Mouse (Mus musculus): Measurements from ENCODE around the gene Spata6.

The Spata6 gene

GRCm38 (mm10) chr4:111719776-111720661 lies at the start of gene Spata6:
TSS of gene Spata6 (plus strand) at chr4:111719984.
- peak; percentile 93 for DNase-seq (ENCODE audit: low spot score)

GRCm38 (mm10) chr4:111670566-111671421 lies 49.0 kb upstream of the Spata6 start:
- no peak for DNase-seq (ENCODE audit: low spot score)

GRCm38 (mm10) chr4:111671440-111671839 lies 48.3 kb upstream of the Spata6 start:
- DNase-seq (ENCODE audit: low spot score), result no peak

- DNase-seq (ENCODE audit: low spot score), result no peak
Observed at GRCm38 (mm10) chr4:111673904-111674303, 45.9 kb upstream of the Spata6 start.

- no peak for DNase-seq (ENCODE audit: low spot score)
Observed at GRCm38 (mm10) chr4:111681926-111682325, 37.9 kb upstream of the Spata6 start.

- no peak for DNase-seq (ENCODE audit: low spot score)
Observed at GRCm38 (mm10) chr4:111682793-111683192, 37.0 kb upstream of the Spata6 start.

GRCm38 (mm10) chr4:111683843-111684242 lies 35.9 kb upstream of the Spata6 start:
- no peak for DNase-seq (ENCODE audit: low spot score)

- DNase-seq (ENCODE audit: low spot score), result no peak
Observed at GRCm38 (mm10) chr4:111685951-111686350, 33.8 kb upstream of the Spata6 start.

- DNase-seq (ENCODE audit: low spot score), result peak; percentile 26
Observed at GRCm38 (mm10) chr4:111686951-111687350, 32.8 kb upstream of the Spata6 start.

GRCm38 (mm10) chr4:111687613-111688012 lies 32.2 kb upstream of the Spata6 start:
- DNase-seq (ENCODE audit: low spot score), result peak; percentile 73

GRCm38 (mm10) chr4:111691057-111691543 lies 28.7 kb upstream of the Spata6 start:
- no peak for DNase-seq (ENCODE audit: low spot score)

GRCm38 (mm10) chr4:111701381-111701780 lies 18.4 kb upstream of the Spata6 start:
- DNase-seq (ENCODE audit: low spot score), result no peak

- DNase-seq (ENCODE audit: low spot score), result no peak
Observed at GRCm38 (mm10) chr4:111704126-111704525, 15.7 kb upstream of the Spata6 start.

GRCm38 (mm10) chr4:111704975-111705374 lies 14.8 kb upstream of the Spata6 start:
- no peak for DNase-seq (ENCODE audit: low spot score)

- peak; percentile 21 for DNase-seq (ENCODE audit: low spot score)
Observed at GRCm38 (mm10) chr4:111719296-111719695, 488 bp upstream of the Spata6 start.

- no peak for DNase-seq (ENCODE audit: low spot score)
Observed at GRCm38 (mm10) chr4:111720662-111721003, 849 bp downstream of the Spata6 start.

GRCm38 (mm10) chr4:111721121-111721840 lies 1.5 kb downstream of the Spata6 start:
- peak; percentile 27 for DNase-seq (ENCODE audit: low spot score)

GRCm38 (mm10) chr4:111737551-111737950 lies 17.8 kb downstream of the Spata6 start:
- no peak for DNase-seq (ENCODE audit: low spot score)

GRCm38 (mm10) chr4:111780533-111780932 lies 60.7 kb downstream of the Spata6 start:
- DNase-seq (ENCODE audit: low spot score), result no peak

GRCm38 (mm10) chr4:111799892-111800291 lies 80.1 kb downstream of the Spata6 start:
- DNase-seq (ENCODE audit: low spot score), result no peak

- no peak for DNase-seq (ENCODE audit: low spot score)
Observed at GRCm38 (mm10) chr4:111803164-111803563, 83.4 kb downstream of the Spata6 start.

GRCm38 (mm10) chr4:111817478-111817877 lies 97.7 kb downstream of the Spata6 start:
- DNase-seq (ENCODE audit: low spot score), result no peak

All from lung, postnatal 25 days (tissue).